Mouse (Mus musculus): Measurements from ENCODE around the gene Gm37240. TPM values are rescaled to one million over a fixed set of nuclear protein-coding genes. Genes with fewer than 3 reads are reported as not detected.
"Not testable (repeated sequence)": the region's sequence is repeated elsewhere in the genome, so short reads cannot be mapped to it uniquely, and the experiment has no call there.

Gm37240 gene
- polyA plus RNA-seq, 1 experiment: not detected

DNA sequence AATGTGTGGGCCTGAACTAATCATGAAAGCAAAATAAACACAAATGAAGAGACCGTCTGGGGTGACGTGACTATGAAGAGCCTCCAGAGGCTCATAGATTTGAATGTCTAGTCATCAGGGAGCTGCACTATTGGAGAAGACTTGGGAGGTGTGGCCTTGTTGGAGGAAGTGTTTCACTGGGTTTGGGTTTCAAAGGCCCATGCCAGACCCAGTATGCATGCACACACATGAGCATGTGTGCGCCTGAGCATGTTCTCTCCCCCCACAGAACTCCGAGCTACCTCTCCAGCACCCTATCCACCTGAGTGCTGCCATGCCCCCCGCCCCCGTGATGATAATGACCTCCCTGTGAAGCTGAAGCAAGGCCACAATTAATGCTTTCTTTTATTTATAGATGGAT lies 1317.7 kb downstream of the Gm37240 start:
- Histone ChIP-seq H3K4me3 (ENCODE audit: insufficient read depth, low read length) (no peak overlapping the region), H3K4me1 (ENCODE audit: control insufficient read depth, insufficient read depth, low read length) (peaks cover 21% of the 10 kb centered on the region), H3K27ac (ENCODE audit: insufficient read depth, low read depth, low read length) (peak overlapping the region; percentile 59)
- no peak for TF ChIP-seq CTCF (IDR thresholded peaks at IDR 0.05; ENCODE audit: low read depth, low read length)
- no peak for TF ChIP-seq POLR2A (IDR thresholded peaks at IDR 0.05; ENCODE audit: borderline replicate concordance, low read depth, low read length)

DNA sequence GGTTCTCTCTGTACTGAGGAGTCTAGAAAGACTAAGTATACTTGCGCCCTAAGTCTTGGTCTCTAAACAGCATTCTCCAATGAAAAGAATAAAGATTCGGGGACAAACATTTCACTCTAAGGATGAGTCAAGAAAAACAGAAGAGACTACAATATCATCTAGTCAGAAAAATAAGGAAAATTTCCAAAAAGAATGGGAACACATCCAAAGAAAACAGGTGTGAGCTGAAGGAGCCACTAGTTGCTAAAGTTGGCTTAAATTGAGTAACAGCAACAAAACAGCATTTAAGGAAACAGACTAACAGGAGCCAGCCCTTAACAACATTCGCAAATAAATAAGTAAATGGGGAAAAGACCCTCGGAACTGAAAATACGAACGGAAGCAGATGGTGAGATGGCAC lies 1318.8 kb downstream of the Gm37240 start:
- Histone ChIP-seq H3K27ac (ENCODE audit: insufficient read depth, low read depth, low read length) (no peak overlapping the region), H3K4me3 (ENCODE audit: insufficient read depth, low read length) (no peak overlapping the region), H3K4me1 (ENCODE audit: control insufficient read depth, insufficient read depth, low read length) (peaks cover 20% of the 10 kb centered on the region)
- TF ChIP-seq CTCF (IDR thresholded peaks at IDR 0.05; ENCODE audit: low read depth, low read length) (no peak), POLR2A (IDR thresholded peaks at IDR 0.05; ENCODE audit: borderline replicate concordance, low read depth, low read length) (no peak)

DNA sequence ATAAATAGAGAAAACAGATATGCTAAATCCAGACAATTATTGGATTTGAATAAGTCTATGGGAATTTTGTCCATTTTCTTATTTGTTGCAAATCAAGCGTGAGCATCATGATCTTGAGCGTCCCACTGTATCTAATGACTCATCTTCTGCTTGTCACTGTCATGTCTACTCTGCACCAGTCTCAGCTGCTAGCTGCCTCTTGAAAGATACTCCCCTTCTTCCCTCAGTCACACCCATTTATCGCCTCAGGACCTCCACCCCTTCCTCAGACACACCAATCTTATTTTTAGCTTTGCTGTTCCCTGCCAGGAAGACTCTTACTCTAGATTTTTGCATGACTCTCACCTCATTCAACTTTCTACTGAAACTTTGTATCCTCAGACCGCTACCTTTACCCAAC lies 1323.9 kb downstream of the Gm37240 start:
- Histone ChIP-seq H3K4me1 (ENCODE audit: control insufficient read depth, insufficient read depth, low read length) (peaks cover 16% of the 10 kb centered on the region), H3K4me3 (ENCODE audit: insufficient read depth, low read length) (no peak overlapping the region), H3K27ac (ENCODE audit: insufficient read depth, low read depth, low read length) (no peak overlapping the region)
- TF ChIP-seq CTCF (IDR thresholded peaks at IDR 0.05; ENCODE audit: low read depth, low read length): no peak
- no peak for TF ChIP-seq POLR2A (IDR thresholded peaks at IDR 0.05; ENCODE audit: borderline replicate concordance, low read depth, low read length)

DNA sequence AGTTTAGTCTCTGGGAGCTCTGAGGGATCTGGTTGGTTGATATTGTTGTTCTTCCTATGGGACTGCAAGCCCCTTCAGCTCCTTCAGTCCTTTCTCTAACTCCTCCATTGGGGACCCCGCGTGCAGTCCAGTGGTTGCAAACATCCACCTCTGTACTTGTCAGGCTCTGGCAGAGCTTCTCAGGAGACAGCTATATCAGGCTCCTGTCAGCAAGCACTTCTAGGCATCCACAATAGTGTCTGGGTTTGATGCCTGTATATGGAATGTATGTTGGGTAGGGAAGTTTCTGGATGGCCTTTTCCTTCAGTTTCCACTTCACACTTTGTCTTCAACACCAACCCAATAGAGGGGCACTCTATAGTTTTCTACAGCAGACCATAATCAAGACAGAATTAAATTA lies 1324.4 kb downstream of the Gm37240 start:
- not testable (repeated sequence) for H3K27ac ChIP-seq (ENCODE audit: insufficient read depth, low read depth, low read length); H3K4me3 ChIP-seq (ENCODE audit: insufficient read depth, low read length)
- peaks cover 20% of the 10 kb centered on the region for H3K4me1 ChIP-seq (ENCODE audit: control insufficient read depth, insufficient read depth, low read length)

DNA sequence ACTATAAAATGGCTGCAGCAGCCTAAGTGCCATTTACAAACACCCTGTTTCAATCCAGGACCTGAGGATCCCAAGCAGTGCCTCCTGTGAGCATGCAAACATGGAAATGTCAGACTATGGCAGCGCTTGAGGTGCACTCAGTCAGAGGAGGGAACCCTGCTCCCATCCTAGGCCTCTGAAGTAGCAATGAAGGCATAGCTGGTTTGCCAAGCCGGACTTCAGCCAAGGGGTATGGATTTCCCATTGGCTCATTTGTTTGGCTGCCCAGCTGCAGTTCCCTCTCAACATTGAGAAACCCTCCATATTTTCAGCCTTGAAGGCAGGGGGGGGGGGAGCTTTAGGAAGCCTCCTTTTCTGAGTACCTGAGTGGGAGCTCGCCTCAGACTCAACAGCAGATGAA lies 1329.0 kb downstream of the Gm37240 start:
- H3K27ac ChIP-seq (ENCODE audit: insufficient read depth, low read depth, low read length): no peak overlapping the region
- no peak overlapping the region for H3K4me3 ChIP-seq (ENCODE audit: insufficient read depth, low read length)
- H3K4me1 ChIP-seq (ENCODE audit: control insufficient read depth, insufficient read depth, low read length): peaks cover 22% of the 10 kb centered on the region
- TF ChIP-seq CTCF (IDR thresholded peaks at IDR 0.05; ENCODE audit: low read depth, low read length) (no peak), POLR2A (IDR thresholded peaks at IDR 0.05; ENCODE audit: borderline replicate concordance, low read depth, low read length) (no peak)

DNA sequence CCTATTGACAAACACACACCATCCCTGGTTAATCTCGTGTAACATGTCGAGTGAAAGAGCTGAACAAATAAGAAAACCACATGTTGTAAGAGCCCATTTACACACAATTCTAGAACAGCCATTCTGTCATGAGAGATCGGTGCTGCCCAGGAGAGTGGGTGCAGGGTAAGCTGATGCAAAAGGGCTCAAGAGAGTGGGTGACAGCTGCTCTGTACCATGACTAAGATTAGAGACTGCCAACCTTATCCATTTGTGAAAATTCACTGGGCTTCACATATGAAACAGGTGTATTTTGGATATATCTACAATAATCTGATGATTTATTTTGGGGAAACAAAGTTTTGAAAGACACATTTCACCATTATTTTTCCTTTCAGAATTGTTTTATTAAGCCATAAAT lies 1331.5 kb downstream of the Gm37240 start:
- no peak for TF ChIP-seq CTCF (IDR thresholded peaks at IDR 0.05; ENCODE audit: low read depth, low read length)
- TF ChIP-seq POLR2A (IDR thresholded peaks at IDR 0.05; ENCODE audit: borderline replicate concordance, low read depth, low read length): no peak
- H3K4me1 ChIP-seq (ENCODE audit: control insufficient read depth, insufficient read depth, low read length): peaks cover 22% of the 10 kb centered on the region
- H3K27ac ChIP-seq (ENCODE audit: insufficient read depth, low read depth, low read length): no peak overlapping the region
- H3K4me3 ChIP-seq (ENCODE audit: insufficient read depth, low read length): no peak overlapping the region

DNA sequence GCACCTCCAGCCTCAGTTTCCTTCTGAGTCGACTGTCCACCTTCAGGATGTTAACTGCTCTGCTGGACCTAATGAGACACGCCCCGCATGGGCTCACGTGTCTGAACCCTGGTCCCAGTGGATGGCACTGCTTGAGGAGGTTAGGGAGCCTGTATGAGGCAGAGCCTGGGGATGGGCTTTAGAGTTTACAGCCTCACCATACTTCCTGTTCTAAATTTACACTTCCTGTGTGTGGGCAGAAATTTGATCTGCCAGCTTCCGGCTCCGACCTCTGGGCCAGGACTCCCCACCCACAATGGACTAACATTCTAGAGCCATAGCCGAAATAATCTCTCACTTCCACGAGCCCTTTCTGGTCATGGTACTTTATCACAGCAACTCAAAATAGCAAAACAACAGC lies 1340.1 kb downstream of the Gm37240 start:
- Histone ChIP-seq H3K27ac (ENCODE audit: insufficient read depth, low read depth, low read length) (peak overlapping the region; percentile 40), H3K4me1 (ENCODE audit: control insufficient read depth, insufficient read depth, low read length) (peaks cover 13% of the 10 kb centered on the region), H3K4me3 (ENCODE audit: insufficient read depth, low read length) (no peak overlapping the region)
- TF ChIP-seq POLR2A (IDR thresholded peaks at IDR 0.05; ENCODE audit: borderline replicate concordance, low read depth, low read length) (no peak), CTCF (IDR thresholded peaks at IDR 0.05; ENCODE audit: low read depth, low read length) (no peak)

DNA sequence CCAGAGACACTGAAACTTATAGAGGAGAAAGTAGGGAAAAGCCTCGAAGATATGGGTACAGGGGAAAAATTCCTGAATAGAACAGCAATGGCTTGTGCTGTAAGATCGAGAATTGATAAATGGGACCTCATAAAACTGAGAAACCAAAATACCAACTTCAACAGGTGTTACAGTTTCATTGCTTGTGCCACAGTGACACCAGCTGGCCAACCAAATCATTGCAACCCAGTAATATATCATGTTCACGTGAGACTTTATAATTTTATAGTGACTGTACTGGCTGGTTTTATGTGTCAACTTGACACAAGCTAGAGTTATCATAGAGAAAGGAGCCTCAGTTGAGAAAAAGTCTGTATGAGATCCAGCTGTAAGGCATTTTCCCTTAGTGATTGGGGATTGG lies 1344.9 kb downstream of the Gm37240 start:
- peaks cover 12% of the 10 kb centered on the region for H3K4me1 ChIP-seq (ENCODE audit: control insufficient read depth, insufficient read depth, low read length)
- H3K4me3 ChIP-seq (ENCODE audit: insufficient read depth, low read length); H3K27ac ChIP-seq (ENCODE audit: insufficient read depth, low read depth, low read length): not testable (repeated sequence)

DNA sequence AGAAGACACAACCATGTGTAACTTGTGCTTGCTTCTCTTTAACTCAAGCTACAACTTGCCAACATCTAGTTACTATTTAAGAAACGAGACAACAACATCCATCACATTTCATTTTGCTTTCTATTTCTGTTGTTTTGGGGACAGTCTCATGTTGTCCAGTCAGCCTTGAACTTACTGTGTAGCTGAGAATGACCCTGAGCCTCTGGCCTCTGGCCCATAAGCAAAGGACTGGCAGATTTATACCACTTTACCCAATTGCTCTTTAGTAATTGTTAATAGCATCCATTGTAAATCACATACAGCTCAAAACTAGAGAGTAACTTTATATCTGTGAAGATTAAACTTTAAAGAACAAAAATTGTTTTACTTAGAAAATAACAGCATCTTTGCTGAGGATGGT lies 1345.4 kb downstream of the Gm37240 start:
- TF ChIP-seq CTCF (IDR thresholded peaks at IDR 0.05; ENCODE audit: low read depth, low read length) (no peak), POLR2A (IDR thresholded peaks at IDR 0.05; ENCODE audit: borderline replicate concordance, low read depth, low read length) (no peak)
- no peak overlapping the region for H3K4me3 ChIP-seq (ENCODE audit: insufficient read depth, low read length)
- no peak overlapping the region for H3K27ac ChIP-seq (ENCODE audit: insufficient read depth, low read depth, low read length)
- H3K4me1 ChIP-seq (ENCODE audit: control insufficient read depth, insufficient read depth, low read length): peaks cover 10% of the 10 kb centered on the region

DNA sequence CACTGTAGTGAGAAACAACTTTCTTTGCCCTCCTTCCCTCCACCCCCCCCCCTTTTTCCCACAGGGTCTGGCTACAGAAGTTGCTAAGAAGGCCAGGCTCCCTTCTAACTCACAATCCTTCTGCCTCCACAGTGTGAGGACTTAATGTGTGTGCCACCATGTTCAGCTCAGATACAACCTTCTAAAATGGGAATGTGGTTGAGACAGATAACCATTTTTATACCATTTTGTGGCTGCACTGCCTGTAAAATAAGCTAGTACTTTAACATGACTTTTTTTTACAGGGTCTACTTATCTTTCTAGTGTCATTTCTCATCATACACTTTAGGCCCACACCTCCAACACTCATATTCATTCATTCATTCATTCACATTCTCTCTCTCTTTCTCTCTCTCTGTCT lies 1346.7 kb downstream of the Gm37240 start:
- Histone ChIP-seq H3K4me1 (ENCODE audit: control insufficient read depth, insufficient read depth, low read length) (peaks cover 6% of the 10 kb centered on the region), H3K27ac (ENCODE audit: insufficient read depth, low read depth, low read length) (no peak overlapping the region), H3K4me3 (ENCODE audit: insufficient read depth, low read length) (no peak overlapping the region)
- no peak for TF ChIP-seq CTCF (IDR thresholded peaks at IDR 0.05; ENCODE audit: low read depth, low read length)
- TF ChIP-seq POLR2A (IDR thresholded peaks at IDR 0.05; ENCODE audit: borderline replicate concordance, low read depth, low read length): no peak

DNA sequence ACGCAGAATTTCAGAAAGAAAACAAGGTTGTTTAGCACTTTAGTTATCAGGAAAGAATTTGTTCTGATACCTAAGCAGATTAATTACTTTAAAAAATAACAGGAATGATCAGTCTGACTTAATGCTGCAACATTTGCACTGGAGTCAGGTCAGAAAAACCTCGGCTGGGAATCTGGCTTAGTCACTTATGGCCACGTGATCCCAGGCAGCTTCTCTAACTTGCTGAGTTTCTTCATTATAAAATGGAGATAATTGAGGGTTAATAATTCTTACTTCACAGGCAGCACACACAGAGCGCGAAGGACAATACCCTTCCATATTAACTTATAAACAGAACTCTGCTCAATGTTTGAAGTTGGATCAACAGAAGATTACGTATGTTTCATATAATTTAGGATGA lies 1350.3 kb downstream of the Gm37240 start:
- Histone ChIP-seq H3K4me1 (ENCODE audit: control insufficient read depth, insufficient read depth, low read length) (peaks cover 4% of the 10 kb centered on the region), H3K4me3 (ENCODE audit: insufficient read depth, low read length) (no peak overlapping the region), H3K27ac (ENCODE audit: insufficient read depth, low read depth, low read length) (no peak overlapping the region)
- TF ChIP-seq POLR2A (IDR thresholded peaks at IDR 0.05; ENCODE audit: borderline replicate concordance, low read depth, low read length): no peak
- no peak for TF ChIP-seq CTCF (IDR thresholded peaks at IDR 0.05; ENCODE audit: low read depth, low read length)

All from bone marrow macrophage, adult 2 months (primary cell).